Mouse (Mus musculus): ENCODE data around the gene Adprm. TPM values are rescaled to one million over a fixed set of nuclear protein-coding genes. Genes with fewer than 3 reads are reported as not detected.

The Adprm gene
- polyA plus RNA-seq, 1 experiment from 2014 or later: 17.3 TPM

- H3K4me3 ChIP-seq (ENCODE audit: low read depth, low read length): no peak overlapping the region
- TF ChIP-seq CTCF (IDR thresholded peaks at IDR 0.05; ENCODE audit: low read depth) (peak; percentile 92), EP300 (optimal IDR thresholded peaks at IDR 0.05) (no peak)
- no peaks in the 10 kb centered on the region; the same call in 1 of the 2 replicates for H3K4me1 ChIP-seq (replicated peaks; ENCODE audit: control insufficient read depth, insufficient read depth)
- no peaks in the 10 kb centered on the region for H3K27me3 ChIP-seq (ENCODE audit: control insufficient read depth, insufficient read depth, low read length)
- DNase-seq (ENCODE audit: low spot score): peak; percentile 73
- no peaks in the 10 kb centered on the region for H3K9me3 ChIP-seq (ENCODE audit: control insufficient read depth, low read length)
- H3K9ac ChIP-seq (ENCODE audit: low read length): no peak overlapping the region
- H3K4me2 ChIP-seq (replicated peaks; ENCODE audit: low read depth): no peak overlapping the region
- ATAC-seq (ENCODE audit: low FRiP score, low TSS enrichment): no peak
- H3K27ac ChIP-seq (replicated peaks): no peak overlapping the region
- WGBS: 3% methylated on average over 6 of the region's 6 CpGs
- no peaks in the 10 kb centered on the region for H3K36me3 ChIP-seq (ENCODE audit: control insufficient read depth, insufficient read depth, low read length)
Observed at GRCm38 (mm10) chr11:67085489-67085888, 33.1 kb upstream of the Adprm start.

- ATAC-seq (ENCODE audit: low FRiP score, low TSS enrichment) (no peak), DNase-seq (ENCODE audit: low spot score) (no peak)
- no peak overlapping the region for H3K9ac ChIP-seq (ENCODE audit: low read length)
- H3K4me1 ChIP-seq (replicated peaks; ENCODE audit: control insufficient read depth, insufficient read depth): no peaks in the 10 kb centered on the region; the same call in 1 of the 2 replicates
- H3K27ac ChIP-seq (replicated peaks): no peak overlapping the region
- H3K4me3 ChIP-seq (ENCODE audit: low read depth, low read length): no peak overlapping the region
- WGBS: 42% methylated on average over 32 of the region's 32 CpGs
- no peak overlapping the region for H3K4me2 ChIP-seq (replicated peaks; ENCODE audit: low read depth)
- H3K36me3 ChIP-seq (ENCODE audit: control insufficient read depth, insufficient read depth, low read length): no peaks in the 10 kb centered on the region
- H3K9me3 ChIP-seq (ENCODE audit: control insufficient read depth, low read length): no peaks in the 10 kb centered on the region
- no peaks in the 10 kb centered on the region for H3K27me3 ChIP-seq (ENCODE audit: control insufficient read depth, insufficient read depth, low read length)
- TF ChIP-seq EP300 (optimal IDR thresholded peaks at IDR 0.05) (no peak), CTCF (IDR thresholded peaks at IDR 0.05; ENCODE audit: low read depth) (peak; percentile 21)
Observed at GRCm38 (mm10) chr11:67083712-67084340, 31.4 kb upstream of the Adprm start.

- no peak overlapping the region for H3K27ac ChIP-seq (replicated peaks)
- no peaks in the 10 kb centered on the region for H3K36me3 ChIP-seq (ENCODE audit: control insufficient read depth, insufficient read depth, low read length)
- no peak overlapping the region for H3K4me2 ChIP-seq (replicated peaks; ENCODE audit: low read depth)
- DNase-seq (ENCODE audit: low spot score) (no peak), ATAC-seq (ENCODE audit: low FRiP score, low TSS enrichment) (no peak)
- no peak overlapping the region for H3K9ac ChIP-seq (ENCODE audit: low read length)
- H3K27me3 ChIP-seq (ENCODE audit: control insufficient read depth, insufficient read depth, low read length): no peaks in the 10 kb centered on the region
- no peaks in the 10 kb centered on the region for H3K9me3 ChIP-seq (ENCODE audit: control insufficient read depth, low read length)
- 55% methylated on average over 6 of the region's 6 CpGs for WGBS
- H3K4me3 ChIP-seq (ENCODE audit: low read depth, low read length): no peak overlapping the region
- no peaks in the 10 kb centered on the region; the same call in 1 of the 2 replicates for H3K4me1 ChIP-seq (replicated peaks; ENCODE audit: control insufficient read depth, insufficient read depth)
- TF ChIP-seq CTCF (IDR thresholded peaks at IDR 0.05; ENCODE audit: low read depth) (no peak), EP300 (optimal IDR thresholded peaks at IDR 0.05) (no peak)
Observed at GRCm38 (mm10) chr11:67083239-67083638, 30.8 kb upstream of the Adprm start.

- H3K4me3 ChIP-seq (ENCODE audit: low read depth, low read length): no peak overlapping the region
- no peak overlapping the region for H3K27ac ChIP-seq (replicated peaks)
- H3K36me3 ChIP-seq (ENCODE audit: control insufficient read depth, insufficient read depth, low read length): no peaks in the 10 kb centered on the region
- 77% methylated on average over 13 of the region's 13 CpGs for WGBS
- H3K9me3 ChIP-seq (ENCODE audit: control insufficient read depth, low read length): no peaks in the 10 kb centered on the region
- no peak overlapping the region for H3K9ac ChIP-seq (ENCODE audit: low read length)
- ATAC-seq (ENCODE audit: low FRiP score, low TSS enrichment) (no peak), DNase-seq (ENCODE audit: low spot score) (no peak)
- H3K4me2 ChIP-seq (replicated peaks; ENCODE audit: low read depth): no peak overlapping the region
- no peaks in the 10 kb centered on the region; the same call in 1 of the 2 replicates for H3K4me1 ChIP-seq (replicated peaks; ENCODE audit: control insufficient read depth, insufficient read depth)
- no peaks in the 10 kb centered on the region for H3K27me3 ChIP-seq (ENCODE audit: control insufficient read depth, insufficient read depth, low read length)
- no peak for TF ChIP-seq CTCF (IDR thresholded peaks at IDR 0.05; ENCODE audit: low read depth)
- TF ChIP-seq EP300 (optimal IDR thresholded peaks at IDR 0.05): no peak
Observed at GRCm38 (mm10) chr11:67082793-67083192, 30.4 kb upstream of the Adprm start.

GRCm38 (mm10) chr11:67082188-67082587 is 29.8 kb upstream of the Adprm start:
- Histone ChIP-seq H3K36me3 (ENCODE audit: control insufficient read depth, insufficient read depth, low read length) (no peaks in the 10 kb centered on the region), H3K27ac (replicated peaks) (no peak overlapping the region), H3K9me3 (ENCODE audit: control insufficient read depth, low read length) (no peaks in the 10 kb centered on the region), H3K4me3 (ENCODE audit: low read depth, low read length) (no peak overlapping the region), H3K4me1 (replicated peaks; ENCODE audit: control insufficient read depth, insufficient read depth) (no peaks in the 10 kb centered on the region; the same call in 1 of the 2 replicates), H3K27me3 (ENCODE audit: control insufficient read depth, insufficient read depth, low read length) (no peaks in the 10 kb centered on the region), H3K9ac (ENCODE audit: low read length) (no peak overlapping the region), H3K4me2 (replicated peaks; ENCODE audit: low read depth) (no peak overlapping the region)
- no peak for TF ChIP-seq EP300 (optimal IDR thresholded peaks at IDR 0.05)
- no peak for TF ChIP-seq CTCF (IDR thresholded peaks at IDR 0.05; ENCODE audit: low read depth)
- ATAC-seq (ENCODE audit: low FRiP score, low TSS enrichment) (no peak), DNase-seq (ENCODE audit: low spot score) (no peak)
- WGBS: 83% methylated on average over 7 of the region's 7 CpGs

GRCm38 (mm10) chr11:67081125-67081649 is 28.8 kb upstream of the Adprm start:
- Histone ChIP-seq H3K4me3 (ENCODE audit: low read depth, low read length) (no peak overlapping the region), H3K36me3 (ENCODE audit: control insufficient read depth, insufficient read depth, low read length) (no peaks in the 10 kb centered on the region), H3K9ac (ENCODE audit: low read length) (no peak overlapping the region), H3K9me3 (ENCODE audit: control insufficient read depth, low read length) (no peaks in the 10 kb centered on the region), H3K4me2 (replicated peaks; ENCODE audit: low read depth) (no peak overlapping the region), H3K27ac (replicated peaks) (no peak overlapping the region), H3K4me1 (replicated peaks; ENCODE audit: control insufficient read depth, insufficient read depth) (no peaks in the 10 kb centered on the region; the same call in 1 of the 2 replicates), H3K27me3 (ENCODE audit: control insufficient read depth, insufficient read depth, low read length) (no peaks in the 10 kb centered on the region)
- TF ChIP-seq EP300 (optimal IDR thresholded peaks at IDR 0.05) (no peak), CTCF (IDR thresholded peaks at IDR 0.05; ENCODE audit: low read depth) (no peak)
- ATAC-seq (ENCODE audit: low FRiP score, low TSS enrichment) (peak; percentile 83), DNase-seq (ENCODE audit: low spot score) (peak; percentile 85)
- WGBS: 4% methylated on average over 11 of the region's 11 CpGs

Measured in stomach, postnatal 0 days (tissue).